Mouse (Mus musculus): ENCODE measurements at regions not wholly inside any gene's neighbourhood (a gene's known extent, or its start where the extent isn't known, plus 50 kb on each side); places are given as distances from the start of the nearest gene placed in this dataset.

- DNase-seq (ENCODE audit: low spot score in 2 of 2) = no peak
These were observed 49.9 kb upstream of the Fzd10 start for GRCm38 (mm10) chr5:128550736-128551135.

- DNase-seq (ENCODE audit: low spot score in 2 of 2) = no peak
These were observed 50.8 kb upstream of the Fzd10 start for GRCm38 (mm10) chr5:128549811-128550210.

- no peak for DNase-seq (ENCODE audit: low spot score in 2 of 2)
These were observed 58.6 kb upstream of the Fzd10 start for GRCm38 (mm10) chr5:128542049-128542448.

- no peak for DNase-seq (ENCODE audit: low spot score in 2 of 2)
These were observed 62.0 kb upstream of the Fzd10 start for GRCm38 (mm10) chr5:128538646-128539045.

GRCm38 (mm10) chr5:128537218-128537617, 63.4 kb upstream of the Fzd10 start:
- no peak for DNase-seq (ENCODE audit: low spot score in 2 of 2)

DNA sequence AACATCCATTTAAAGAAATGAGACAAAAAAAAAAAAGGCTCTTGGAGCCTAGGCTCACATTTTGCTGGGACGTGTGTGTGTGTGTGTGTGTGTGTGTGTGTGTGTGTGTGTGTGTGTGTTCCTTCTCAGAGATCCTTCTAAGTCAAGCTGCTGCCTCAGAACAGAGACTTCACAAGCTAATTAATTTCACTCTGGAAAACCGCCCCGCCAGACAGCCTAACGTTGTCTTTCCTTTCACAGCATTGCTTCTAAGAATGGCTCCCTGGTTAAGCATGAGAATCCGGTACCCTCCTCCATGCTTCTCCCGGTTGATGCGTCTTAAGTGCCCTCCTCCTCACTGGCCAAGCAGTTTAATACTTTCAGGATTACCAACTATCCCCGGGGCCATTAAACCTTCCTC, 64.3 kb upstream of the Fzd10 start:
- no peak for DNase-seq (ENCODE audit: low spot score in 2 of 2)

GRCm38 (mm10) chr5:128527241-128527640, 73.4 kb upstream of the Fzd10 start:
- no peak for DNase-seq (ENCODE audit: low spot score in 2 of 2)

- DNase-seq (ENCODE audit: low spot score in 2 of 2) = no peak
These were observed 74.2 kb upstream of the Fzd10 start for GRCm38 (mm10) chr5:128526432-128526831.

- no peak for DNase-seq (ENCODE audit: low spot score in 2 of 2)
These were observed 76.0 kb upstream of the Fzd10 start for GRCm38 (mm10) chr5:128524377-128525280.

- peak in 1 of 2 experiments; percentile 38 for DNase-seq (ENCODE audit: low spot score in 2 of 2)
These were observed 78.0 kb upstream of the Fzd10 start for GRCm38 (mm10) chr5:128522667-128523066.

DNA sequence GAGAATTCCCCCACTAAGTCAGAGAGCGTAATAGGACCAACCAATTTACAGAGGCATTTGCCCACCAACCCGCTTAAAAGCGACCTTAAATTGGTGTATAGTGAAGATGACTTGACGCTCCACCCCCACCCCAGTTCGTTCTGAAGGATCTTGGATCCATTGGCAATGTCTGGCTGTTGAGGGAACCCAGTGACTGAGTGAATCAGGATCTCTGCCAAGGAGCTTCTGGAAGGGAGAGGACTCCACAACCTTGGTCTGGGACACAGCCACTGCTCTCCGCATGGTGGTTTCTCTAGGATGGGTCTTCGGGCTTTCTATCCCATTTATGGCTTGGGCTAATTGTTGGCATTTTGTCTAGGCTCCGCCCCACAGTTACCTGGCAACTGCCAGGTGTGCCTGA, 83.3 kb upstream of the Fzd10 start:
- DNase-seq (ENCODE audit: low spot score in 2 of 2) = no peak

- DNase-seq (ENCODE audit: low spot score in 2 of 2) = no peak
These were observed 82.5 kb upstream of the Tmem132d start for GRCm38 (mm10) chr5:128515343-128515742.

DNA sequence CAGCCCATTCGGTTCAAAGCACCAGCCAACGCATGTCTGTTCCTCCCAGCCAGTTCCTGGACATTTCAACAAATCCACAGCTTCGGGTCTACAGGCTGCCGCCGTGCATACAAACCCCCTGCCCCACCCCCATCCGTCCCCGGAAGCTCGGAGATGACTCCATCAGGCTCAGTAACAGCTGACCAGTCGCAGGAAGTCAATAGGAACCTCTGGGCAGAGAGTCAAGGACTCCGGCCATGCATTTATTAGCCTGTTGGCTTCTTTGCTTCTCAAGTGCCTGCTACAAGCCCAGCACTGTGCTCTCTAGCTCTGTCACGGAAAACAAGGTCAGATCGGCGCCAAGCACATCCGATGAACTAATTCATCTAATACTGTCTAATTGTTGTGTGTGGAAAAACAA, 80.4 kb upstream of the Tmem132d start:
- no peak for DNase-seq (ENCODE audit: low spot score in 2 of 2)

- DNase-seq (ENCODE audit: low spot score in 2 of 2) = no peak
These were observed 79.7 kb upstream of the Tmem132d start for GRCm38 (mm10) chr5:128512606-128513005.

DNA sequence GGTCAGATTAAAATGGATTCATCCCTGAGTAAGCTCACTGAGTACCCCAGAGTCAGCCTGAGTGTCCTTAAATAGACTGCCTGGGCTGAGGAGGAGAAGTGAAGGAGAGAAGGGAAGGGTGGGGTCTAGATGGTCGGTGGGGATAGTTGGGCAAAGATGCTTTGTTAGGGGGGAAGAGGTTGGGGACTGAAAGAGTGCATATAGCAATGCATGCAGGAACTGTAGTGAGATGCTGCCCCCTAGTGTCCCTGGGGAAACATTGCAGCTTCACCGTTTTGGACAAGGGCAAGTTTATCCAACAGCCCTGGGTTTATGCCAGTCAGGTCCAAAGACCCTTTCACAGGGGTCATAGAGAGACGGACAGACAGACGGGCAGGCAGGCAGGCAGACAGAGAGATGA, 71.6 kb upstream of the Tmem132d start:
- DNase-seq (ENCODE audit: low spot score in 2 of 2) = peak in 1 of 2 experiments; percentile 39

DNA sequence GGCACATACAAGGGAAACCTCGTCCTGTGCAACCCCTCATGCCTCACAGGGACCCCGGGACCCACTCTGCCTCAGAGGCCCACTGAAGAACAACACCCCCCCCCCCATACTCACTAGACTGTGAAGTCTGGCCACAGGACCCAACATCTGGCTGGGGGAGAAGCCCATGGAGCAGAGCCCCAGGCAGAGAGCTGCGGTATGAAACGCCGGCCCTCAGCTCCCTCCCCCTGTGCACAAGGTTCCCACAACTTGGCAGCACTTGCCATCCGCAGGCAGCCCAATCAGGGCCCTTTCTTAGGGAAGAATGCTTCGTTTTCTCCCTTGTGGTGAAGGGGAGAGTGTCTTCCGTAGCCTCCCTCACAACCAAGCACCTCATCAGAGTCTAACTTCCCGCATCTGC, 66.6 kb upstream of the Tmem132d start:
- no peak for DNase-seq (ENCODE audit: low spot score in 2 of 2)

DNA sequence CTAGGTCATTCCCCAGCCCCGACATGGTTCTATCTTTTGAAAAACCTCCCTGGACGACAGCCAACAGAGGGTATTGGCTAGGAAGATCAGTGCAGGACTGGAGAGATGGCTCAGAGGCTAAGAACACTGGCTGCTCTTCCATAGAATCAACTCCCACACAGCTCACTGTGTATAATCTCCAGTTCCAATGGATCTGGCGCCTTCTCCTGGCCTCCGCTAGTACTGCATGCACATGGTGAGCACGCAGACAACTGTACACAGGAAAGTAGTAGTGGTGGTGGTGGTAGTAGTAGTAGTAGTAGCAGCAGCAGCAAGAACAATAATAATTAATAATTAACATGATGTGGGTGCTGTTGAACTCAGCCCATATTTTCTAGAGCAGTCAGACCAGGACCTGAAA, 66.2 kb upstream of the Tmem132d start:
- peak in 1 of 2 experiments; percentile 55 for DNase-seq (ENCODE audit: low spot score in 2 of 2)

DNA sequence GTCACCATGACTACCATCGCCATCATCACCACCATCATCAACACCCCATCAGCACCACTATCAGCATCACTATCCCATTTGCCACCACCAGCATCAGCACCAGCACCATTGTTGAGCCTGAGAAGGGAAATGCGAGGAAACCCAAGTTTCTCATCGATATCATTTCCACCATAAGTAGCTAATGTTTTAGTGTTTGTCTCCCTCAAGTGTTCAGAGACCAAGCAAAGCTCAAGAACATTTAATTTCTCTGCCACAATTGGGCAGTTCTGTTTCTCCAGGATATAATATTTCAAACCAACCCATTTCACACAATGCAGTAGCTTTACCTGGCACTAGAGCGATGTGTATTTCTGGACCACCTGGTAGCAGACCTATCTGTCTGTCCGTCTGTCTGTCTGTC, 59.7 kb upstream of the Tmem132d start:
- no peak for DNase-seq (ENCODE audit: low spot score in 2 of 2)

GRCm38 (mm10) chr5:128491155-128491554, 58.3 kb upstream of the Tmem132d start:
- peak in 1 of 2 experiments; percentile 24 for DNase-seq (ENCODE audit: low spot score in 2 of 2)

GRCm38 (mm10) chr5:128488872-128489580, 56.1 kb upstream of the Tmem132d start:
- no peak for DNase-seq (ENCODE audit: low spot score in 2 of 2)

DNA sequence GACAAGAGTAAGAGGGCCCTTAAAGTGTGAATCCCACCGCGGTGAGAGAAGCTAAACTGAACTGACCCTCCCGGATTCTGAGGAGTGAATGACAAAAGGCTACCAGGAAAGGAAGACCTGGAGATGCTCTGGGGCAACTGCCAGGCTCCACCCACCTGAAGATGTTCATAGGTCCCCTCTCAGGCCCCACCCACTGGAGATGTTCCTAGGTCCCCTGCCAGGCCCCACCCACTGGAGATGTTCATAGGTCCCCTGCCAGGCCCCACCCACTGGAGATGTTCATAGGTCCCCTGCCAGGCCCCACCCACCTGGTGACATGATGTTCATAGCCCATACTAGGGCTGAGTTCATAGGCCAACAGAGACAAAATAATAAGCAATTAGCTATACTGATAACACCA, 54.5 kb upstream of the Tmem132d start:
- DNase-seq (ENCODE audit: low spot score in 2 of 2) = no peak

DNA sequence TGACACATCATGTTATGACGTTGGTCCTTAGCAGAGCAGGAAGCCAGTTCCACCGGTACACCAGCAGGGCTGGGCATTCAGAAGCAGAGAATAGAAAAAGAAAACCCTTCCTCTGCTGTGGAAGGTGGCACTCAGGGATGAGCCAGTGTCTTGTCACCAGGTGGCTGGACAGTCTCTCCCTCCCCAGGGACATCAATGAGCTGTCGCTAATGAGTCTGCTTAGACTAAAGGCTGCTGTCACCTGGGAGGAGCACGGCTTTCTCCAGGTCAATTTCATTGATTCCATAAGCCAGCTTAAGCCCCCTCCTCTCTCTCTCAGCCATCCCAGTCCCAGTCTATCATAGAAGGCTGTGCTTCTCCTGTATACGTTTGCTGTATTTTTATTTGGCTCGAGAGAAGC, 51.2 kb upstream of the Tmem132d start:
- DNase-seq (ENCODE audit: low spot score in 2 of 2) = no peak

DNA sequence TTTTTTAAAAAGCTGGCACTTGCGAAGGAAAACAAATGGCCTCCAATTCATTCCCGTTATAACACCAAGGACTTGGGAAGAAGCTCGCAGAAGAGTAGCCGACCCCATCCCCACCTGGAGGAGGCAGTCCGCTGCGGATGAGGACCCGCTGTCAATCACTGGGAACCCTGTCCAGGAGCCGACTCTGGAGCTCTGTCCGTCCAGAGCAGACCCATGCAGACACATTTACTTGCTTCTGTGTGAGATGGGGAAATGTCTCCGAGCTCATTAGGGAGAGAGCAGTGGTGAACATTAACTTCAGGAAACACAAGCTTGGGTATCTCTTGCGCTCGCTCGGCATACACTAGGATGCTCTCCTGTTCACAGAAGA, 50.5 kb upstream of the Tmem132d start:
- no peak for DNase-seq (ENCODE audit: low spot score in 2 of 2)

All from frontal cortex, postnatal 10 days (tissue).